Comparison of ENCODE assay signal across 26 mouse cellular contexts in the genomic region with DNA sequence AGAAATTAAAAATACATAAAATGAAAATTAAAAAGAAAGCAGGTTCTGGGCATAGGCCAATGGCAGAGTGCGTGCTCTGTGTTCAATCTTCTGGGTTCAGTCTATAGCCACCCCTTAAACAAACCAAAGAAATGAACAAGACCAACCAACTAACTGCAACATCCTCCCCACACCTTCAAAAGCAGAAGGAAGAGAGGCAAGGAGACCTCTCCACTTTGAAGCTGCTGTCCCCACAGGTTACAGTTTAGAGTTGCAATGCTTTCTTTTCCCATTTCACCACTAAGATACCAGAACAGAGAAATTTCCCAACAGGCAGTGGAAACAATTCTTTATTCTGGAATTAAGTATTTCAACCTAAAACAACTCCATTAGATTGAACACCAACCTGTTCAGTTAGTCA.
"Had no signal": no experiment of that assay in that cellular context is flagged by ENCODE, and none has a peak within 500 bp of the region (broad histone marks: within the 10 kb centered on the region; RNA-seq: fewer than 3 reads in every experiment).

No protein-coding gene starts in this region.

- H3K9me3 ChIP-seq: heart, embryonic 13.5 days; heart, embryonic 15.5 days; hindbrain, embryonic 10.5 days; hindbrain, embryonic 12.5 days; kidney, embryonic 15.5 days; limb, embryonic 10.5 days; limb, embryonic 12.5 days; liver, embryonic 13.5 days had no signal

- H3K27ac ChIP-seq: gastrocnemius, adult 2 months; heart, adult 2 months; heart, embryonic 13.5 days; heart, embryonic 15.5 days; hindbrain, embryonic 10.5 days; hindbrain, embryonic 12.5 days; hindbrain, embryonic 14.5 days; kidney, embryonic 15.5 days; kidney, postnatal 0 days; left cerebral cortex, adult 2 months; limb, embryonic 10.5 days; limb, embryonic 12.5 days; liver, embryonic 13.5 days had no signal

- H3K4me3 ChIP-seq: gastrocnemius, adult 2 months; heart, adult 2 months; heart, embryonic 13.5 days; heart, embryonic 15.5 days; hindbrain, embryonic 10.5 days; hindbrain, embryonic 12.5 days; kidney, embryonic 15.5 days; left cerebral cortex, adult 2 months; limb, embryonic 10.5 days; limb, embryonic 12.5 days; liver, embryonic 13.5 days had no signal

- DNase-seq: gastrocnemius, adult 2 months; gastrocnemius, postnatal 10 days; gastrocnemius, postnatal 25 days; heart, adult 11 months; heart, adult 2 months; heart, postnatal 14 days; heart, postnatal 36 days; kidney, adult 11 months; kidney, adult 2 months; kidney, adult 9 months; kidney, postnatal 14 days; kidney, postnatal 36 days; liver, embryonic 13.5 days had no signal

- H3K9ac ChIP-seq: heart, embryonic 13.5 days; heart, embryonic 15.5 days; hindbrain, embryonic 12.5 days; hindbrain, embryonic 14.5 days; kidney, embryonic 15.5 days; limb, embryonic 12.5 days; liver, embryonic 13.5 days had no signal

- ATAC-seq: hindbrain, embryonic 16.5 days; intestine, embryonic 16.5 days had no signal

- H3K36me3 ChIP-seq: heart, embryonic 13.5 days; heart, embryonic 15.5 days; hindbrain, embryonic 10.5 days; hindbrain, embryonic 12.5 days; kidney, embryonic 15.5 days; limb, embryonic 10.5 days; limb, embryonic 12.5 days; liver, embryonic 13.5 days had no signal

- H3K4me2 ChIP-seq: heart, embryonic 11.5 days; heart, embryonic 13.5 days; heart, embryonic 15.5 days; hindbrain, embryonic 12.5 days; hindbrain, embryonic 14.5 days; kidney, embryonic 15.5 days; limb, embryonic 12.5 days; liver, embryonic 13.5 days had no signal

- H3K27me3 ChIP-seq: heart, embryonic 13.5 days; heart, embryonic 15.5 days; hindbrain, embryonic 12.5 days; kidney, embryonic 15.5 days; liver, embryonic 13.5 days had no signal

- H3K4me1 ChIP-seq: heart, embryonic 13.5 days; heart, embryonic 15.5 days; hindbrain, embryonic 10.5 days; hindbrain, embryonic 12.5 days; kidney, embryonic 15.5 days; limb, embryonic 10.5 days; limb, embryonic 12.5 days; liver, embryonic 13.5 days had no signal
